Mouse (Mus musculus): ENCODE data around the gene Gm49368. TPM values are rescaled to one million over a fixed set of nuclear protein-coding genes. Genes with fewer than 3 reads are reported as not detected.
"Not testable (repeated sequence)": the region's sequence is repeated elsewhere in the genome, so short reads cannot be mapped to it uniquely, and the experiment has no call there.

Gm49368 gene
- polyA plus RNA-seq (2014; fragmentation: Nextera tagmentation; extraction: Ambion mirVana) = not detected in 2 replicates

- Histone ChIP-seq H3K4me3 (ENCODE audit: low read depth, low read length) (no peak within 1 kb of the TSS), H3K9ac (replicated peaks; ENCODE audit: low read depth, low read length) (no peak within 1 kb of the TSS), H3K9me3 (ENCODE audit: control insufficient read depth, low read length) (no peaks in the 10 kb centered on the region), H3K4me1 (ENCODE audit: control insufficient read depth, insufficient read depth, low read length) (no peaks in the 10 kb centered on the region), H3K4me2 (ENCODE audit: low read depth, low read length) (no peak within 1 kb of the TSS), H3K27me3 (ENCODE audit: control insufficient read depth, insufficient read depth, low read length) (no peaks in the 10 kb centered on the region), H3K27ac (ENCODE audit: low read depth, low read length) (no peak within 1 kb of the TSS), H3K36me3 (ENCODE audit: control insufficient read depth, insufficient read depth, low read length) (no peaks in the 10 kb centered on the region)
- ATAC-seq (ENCODE audit: low read depth) = no peak
- 92% methylated on average over 7 of the region's 7 CpGs for WGBS
Observed at GRCm38 (mm10) chr7:128062456-128062855, at the start of gene Gm49368, which contains the start of gene Itgam. Gene Gm49368 (plus strand): TSS chr7:128062683. Gene Itgam (plus strand): TSS chr7:128062640.

GRCm38 (mm10) chr7:128013116-128013515 lies 49.4 kb upstream of the Gm49368 start:
- 93% methylated on average over 13 of the region's 13 CpGs for WGBS
- no peak overlapping the region for H3K9ac ChIP-seq (replicated peaks; ENCODE audit: low read depth, low read length)
- H3K4me1 ChIP-seq (ENCODE audit: control insufficient read depth, insufficient read depth, low read length) = no peaks in the 10 kb centered on the region
- no peaks in the 10 kb centered on the region for H3K9me3 ChIP-seq (ENCODE audit: control insufficient read depth, low read length)
- no peaks in the 10 kb centered on the region for H3K36me3 ChIP-seq (ENCODE audit: control insufficient read depth, insufficient read depth, low read length)
- H3K4me3 ChIP-seq (ENCODE audit: low read depth, low read length) = no peak overlapping the region
- H3K27ac ChIP-seq (ENCODE audit: low read depth, low read length) = no peak overlapping the region
- no peaks in the 10 kb centered on the region for H3K27me3 ChIP-seq (ENCODE audit: control insufficient read depth, insufficient read depth, low read length)
- no peak overlapping the region for H3K4me2 ChIP-seq (ENCODE audit: low read depth, low read length)
- no peak for ATAC-seq (ENCODE audit: low read depth)

GRCm38 (mm10) chr7:128016134-128016533 lies 46.3 kb upstream of the Gm49368 start:
- not testable (repeated sequence) for H3K27ac ChIP-seq (ENCODE audit: low read depth, low read length); H3K9me3 ChIP-seq (ENCODE audit: control insufficient read depth, low read length); ATAC-seq (ENCODE audit: low read depth); H3K4me2 ChIP-seq (ENCODE audit: low read depth, low read length); H3K27me3 ChIP-seq (ENCODE audit: control insufficient read depth, insufficient read depth, low read length); H3K4me3 ChIP-seq (ENCODE audit: low read depth, low read length); H3K9ac ChIP-seq (replicated peaks; ENCODE audit: low read depth, low read length); H3K36me3 ChIP-seq (ENCODE audit: control insufficient read depth, insufficient read depth, low read length); H3K4me1 ChIP-seq (ENCODE audit: control insufficient read depth, insufficient read depth, low read length)
- 83% methylated on average over 5 of the region's 5 CpGs for WGBS

- Histone ChIP-seq H3K27ac (ENCODE audit: low read depth, low read length) (no peak overlapping the region), H3K9ac (replicated peaks; ENCODE audit: low read depth, low read length) (no peak overlapping the region), H3K36me3 (ENCODE audit: control insufficient read depth, insufficient read depth, low read length) (no peaks in the 10 kb centered on the region), H3K4me1 (ENCODE audit: control insufficient read depth, insufficient read depth, low read length) (no peaks in the 10 kb centered on the region), H3K27me3 (ENCODE audit: control insufficient read depth, insufficient read depth, low read length) (no peaks in the 10 kb centered on the region), H3K4me3 (ENCODE audit: low read depth, low read length) (no peak overlapping the region), H3K9me3 (ENCODE audit: control insufficient read depth, low read length) (no peaks in the 10 kb centered on the region), H3K4me2 (ENCODE audit: low read depth, low read length) (no peak overlapping the region)
- no peak for ATAC-seq (ENCODE audit: low read depth)
- 88% methylated on average over 6 of the region's 6 CpGs for WGBS
Observed at GRCm38 (mm10) chr7:128016650-128017049, 45.8 kb upstream of the Gm49368 start.

GRCm38 (mm10) chr7:128018275-128018674 lies 44.2 kb upstream of the Gm49368 start:
- ATAC-seq (ENCODE audit: low read depth) = no peak
- 96% methylated on average over 3 of the region's 3 CpGs for WGBS
- Histone ChIP-seq H3K27me3 (ENCODE audit: control insufficient read depth, insufficient read depth, low read length) (no peaks in the 10 kb centered on the region), H3K4me2 (ENCODE audit: low read depth, low read length) (no peak overlapping the region), H3K36me3 (ENCODE audit: control insufficient read depth, insufficient read depth, low read length) (no peaks in the 10 kb centered on the region), H3K9ac (replicated peaks; ENCODE audit: low read depth, low read length) (no peak overlapping the region), H3K4me3 (ENCODE audit: low read depth, low read length) (no peak overlapping the region), H3K4me1 (ENCODE audit: control insufficient read depth, insufficient read depth, low read length) (no peaks in the 10 kb centered on the region), H3K9me3 (ENCODE audit: control insufficient read depth, low read length) (no peaks in the 10 kb centered on the region), H3K27ac (ENCODE audit: low read depth, low read length) (no peak overlapping the region)

GRCm38 (mm10) chr7:128019187-128019586 lies 43.3 kb upstream of the Gm49368 start:
- no peak overlapping the region for H3K27ac ChIP-seq (ENCODE audit: low read depth, low read length)
- WGBS = 92% methylated on average over 2 of the region's 2 CpGs
- no peaks in the 10 kb centered on the region for H3K9me3 ChIP-seq (ENCODE audit: control insufficient read depth, low read length)
- no peak overlapping the region for H3K4me3 ChIP-seq (ENCODE audit: low read depth, low read length)
- no peak overlapping the region for H3K4me2 ChIP-seq (ENCODE audit: low read depth, low read length)
- no peak for ATAC-seq (ENCODE audit: low read depth)
- no peak overlapping the region for H3K9ac ChIP-seq (replicated peaks; ENCODE audit: low read depth, low read length)
- H3K4me1 ChIP-seq (ENCODE audit: control insufficient read depth, insufficient read depth, low read length) = no peaks in the 10 kb centered on the region
- no peaks in the 10 kb centered on the region for H3K36me3 ChIP-seq (ENCODE audit: control insufficient read depth, insufficient read depth, low read length)
- no peaks in the 10 kb centered on the region for H3K27me3 ChIP-seq (ENCODE audit: control insufficient read depth, insufficient read depth, low read length)

- Histone ChIP-seq H3K9ac (replicated peaks; ENCODE audit: low read depth, low read length) (no peak overlapping the region), H3K4me1 (ENCODE audit: control insufficient read depth, insufficient read depth, low read length) (no peaks in the 10 kb centered on the region), H3K4me2 (ENCODE audit: low read depth, low read length) (no peak overlapping the region), H3K27me3 (ENCODE audit: control insufficient read depth, insufficient read depth, low read length) (no peaks in the 10 kb centered on the region), H3K36me3 (ENCODE audit: control insufficient read depth, insufficient read depth, low read length) (no peaks in the 10 kb centered on the region), H3K27ac (ENCODE audit: low read depth, low read length) (no peak overlapping the region), H3K9me3 (ENCODE audit: control insufficient read depth, low read length) (no peaks in the 10 kb centered on the region), H3K4me3 (ENCODE audit: low read depth, low read length) (no peak overlapping the region)
- no peak for ATAC-seq (ENCODE audit: low read depth)
- 68% methylated on average over 8 of the region's 8 CpGs for WGBS
Observed at GRCm38 (mm10) chr7:128022974-128023373, 39.5 kb upstream of the Gm49368 start.

- 94% methylated on average over 4 of the region's 4 CpGs for WGBS
- Histone ChIP-seq H3K4me3 (ENCODE audit: low read depth, low read length) (no peak overlapping the region), H3K27ac (ENCODE audit: low read depth, low read length) (no peak overlapping the region), H3K36me3 (ENCODE audit: control insufficient read depth, insufficient read depth, low read length) (no peaks in the 10 kb centered on the region), H3K4me2 (ENCODE audit: low read depth, low read length) (no peak overlapping the region), H3K4me1 (ENCODE audit: control insufficient read depth, insufficient read depth, low read length) (no peaks in the 10 kb centered on the region), H3K27me3 (ENCODE audit: control insufficient read depth, insufficient read depth, low read length) (no peaks in the 10 kb centered on the region), H3K9me3 (ENCODE audit: control insufficient read depth, low read length) (no peaks in the 10 kb centered on the region), H3K9ac (replicated peaks; ENCODE audit: low read depth, low read length) (no peak overlapping the region)
- no peak for ATAC-seq (ENCODE audit: low read depth)
Observed at GRCm38 (mm10) chr7:128023565-128023964, 38.9 kb upstream of the Gm49368 start.

GRCm38 (mm10) chr7:128024364-128024763 lies 38.1 kb upstream of the Gm49368 start:
- no peak for ATAC-seq (ENCODE audit: low read depth)
- Histone ChIP-seq H3K27me3 (ENCODE audit: control insufficient read depth, insufficient read depth, low read length) (no peaks in the 10 kb centered on the region), H3K4me3 (ENCODE audit: low read depth, low read length) (no peak overlapping the region), H3K9ac (replicated peaks; ENCODE audit: low read depth, low read length) (no peak overlapping the region), H3K4me1 (ENCODE audit: control insufficient read depth, insufficient read depth, low read length) (no peaks in the 10 kb centered on the region), H3K4me2 (ENCODE audit: low read depth, low read length) (no peak overlapping the region), H3K36me3 (ENCODE audit: control insufficient read depth, insufficient read depth, low read length) (no peaks in the 10 kb centered on the region), H3K27ac (ENCODE audit: low read depth, low read length) (no peak overlapping the region), H3K9me3 (ENCODE audit: control insufficient read depth, low read length) (no peaks in the 10 kb centered on the region)
- 93% methylated on average over 9 of the region's 9 CpGs for WGBS

GRCm38 (mm10) chr7:128024932-128025331 lies 37.6 kb upstream of the Gm49368 start:
- ATAC-seq (ENCODE audit: low read depth) = no peak
- Histone ChIP-seq H3K27ac (ENCODE audit: low read depth, low read length) (no peak overlapping the region), H3K36me3 (ENCODE audit: control insufficient read depth, insufficient read depth, low read length) (no peaks in the 10 kb centered on the region), H3K4me2 (ENCODE audit: low read depth, low read length) (no peak overlapping the region), H3K27me3 (ENCODE audit: control insufficient read depth, insufficient read depth, low read length) (no peaks in the 10 kb centered on the region), H3K4me3 (ENCODE audit: low read depth, low read length) (no peak overlapping the region), H3K9me3 (ENCODE audit: control insufficient read depth, low read length) (no peaks in the 10 kb centered on the region), H3K4me1 (ENCODE audit: control insufficient read depth, insufficient read depth, low read length) (no peaks in the 10 kb centered on the region), H3K9ac (replicated peaks; ENCODE audit: low read depth, low read length) (no peak overlapping the region)
- 78% methylated on average over 4 of the region's 4 CpGs for WGBS
